Mouse (Mus musculus) forebrain, postnatal 0 days (tissue): ENCODE results near the gene Prss23. TPM values are rescaled to one million over a fixed set of nuclear protein-coding genes. Genes with fewer than 3 reads are reported as not detected.
A peak's percentile ranks its signal among the peaks of the same experiment; 100 is the strongest.

ENCODE experiments used
- ATAC-seq: fragments of 200-750 bp; cut with Nextera tagmentation; 2 replicates; pipeline ENCODE4 v1.8.0; 2017; ENCODE audit warnings: mild to moderate bottlenecking, moderate library complexity
- DNase-seq: peaks from one replicate; pipeline ENCODE4 v3.0.0-alpha.2; 2015
- H3K27ac ChIP-seq: fragments of 300-500 bp; sonication (generic); 2 replicates; pipeline ENCODE4 v1.5.1; 2014; ENCODE audit warnings: low read depth, mild to moderate bottlenecking, antibody characterized with exemption, low read length, moderate library complexity, mixed read lengths
- H3K27me3 ChIP-seq: fragments of 300-500 bp; sonication (generic); 2 replicates; pipeline ENCODE4 v1.6.1; 2014; ENCODE audit warnings: mild to moderate bottlenecking, low read length, mixed read lengths; ENCODE audit not compliant: insufficient read depth
- H3K36me3 ChIP-seq: fragments of 300-500 bp; sonication (generic); 2 replicates; pipeline ENCODE4 v1.6.1; 2014; ENCODE audit warnings: mild to moderate bottlenecking, moderate library complexity; ENCODE audit not compliant: insufficient read depth
- H3K4me1 ChIP-seq: fragments of 300-500 bp; sonication (generic); 2 replicates; pipeline ENCODE4 v1.6.1; 2014; ENCODE audit warnings: antibody characterized with exemption; ENCODE audit not compliant: insufficient read depth
- H3K4me2 ChIP-seq: fragments of 300-500 bp; sonication (generic); 2 replicates; pipeline ENCODE4 v1.6.1; 2014; ENCODE audit warnings: low read depth, mild to moderate bottlenecking, moderate library complexity
- H3K4me3 ChIP-seq: fragments of 300-500 bp; sonication (generic); 2 replicates; pipeline ENCODE4 v1.5.1; 2014; ENCODE audit warnings: low read depth, low read length, mixed read lengths
- H3K9ac ChIP-seq: fragments of 300-500 bp; sonication (generic); 2 replicates; pipeline ENCODE4 v1.6.1; 2014; ENCODE audit warnings: mild to moderate bottlenecking
- H3K9me3 ChIP-seq: fragments of 300-500 bp; sonication (generic); 2 replicates; pipeline ENCODE4 v1.6.1; 2016; ENCODE audit warnings: low read length
- CTCF ChIP-seq: sonication (generic); IDR thresholded peaks from 2 replicates; pipeline ENCODE4 v1.5.1; 2016; ENCODE audit warnings: antibody characterized with exemption, control low read depth, low read depth
- WGBS: fragments of 180-500 bp; shearing (Covaris S2); extraction: QIAGEN DNeasy Blood & Tissue Kit; methylation state at CpG from one replicate; pipeline ENCODE4 v1.1.7; 2014; 5-methylcytosine and 5-hydroxymethylcytosine counted together
- polyA plus RNA-seq: library from polyadenylated mRNA; unstranded; fragments of >200 nt; fragmentation: Nextera tagmentation; extraction: Ambion mirVana; gene quantifications from 2 replicates; pipeline ENCODE4 v1.2.1, GENCODE M21; 2015
- total RNA-seq: library from RNA; depleted of rRNA; stranded (reverse); fragments of >200 nt; gene quantifications from 2 replicates; pipeline ENCODE4 v1.2.3, GENCODE M21; 2014

The Prss23 gene
- total and polyA plus RNA-seq, 2 experiments from 2014 or later, result 11.5 to 18.1 TPM

GRCm38 (mm10) chr7:89508672-89509071, 18.3 kb downstream of the Prss23 start:
- DNase-seq, result peak; percentile 45
- H3K9ac ChIP-seq, result no peak overlapping the region
- H3K27ac ChIP-seq, result no peak overlapping the region
- no peak overlapping the region for H3K4me3 ChIP-seq
- no peak overlapping the region for H3K4me2 ChIP-seq
- 12% methylated on average over 4 of the region's 4 CpGs for WGBS
- TF ChIP-seq CTCF, result 0 out of 2 replicates have a peak, but pooled peaks have one; percentile 16
- no peaks in the 10 kb centered on the region for H3K4me1 ChIP-seq
- no peaks in the 10 kb centered on the region for H3K9me3 ChIP-seq
- no peaks in the 10 kb centered on the region for H3K27me3 ChIP-seq
- peak; percentile 74 for ATAC-seq
- no peaks in the 10 kb centered on the region for H3K36me3 ChIP-seq

GRCm38 (mm10) chr7:89499516-89500307, 27.3 kb downstream of the Prss23 start:
- DNase-seq (peak; percentile 88), ATAC-seq (peak; percentile 92)
- H3K27ac ChIP-seq, result no peak overlapping the region
- no peak overlapping the region for H3K4me3 ChIP-seq
- no peak overlapping the region for H3K9ac ChIP-seq
- TF ChIP-seq CTCF, result peak; percentile 83
- WGBS, result 11% methylated on average over 17 of the region's 17 CpGs
- H3K27me3 ChIP-seq, result no peaks in the 10 kb centered on the region
- H3K36me3 ChIP-seq, result no peaks in the 10 kb centered on the region
- H3K4me2 ChIP-seq, result peak overlapping the region; percentile 28
- H3K4me1 ChIP-seq, result peaks cover 11% of the 10 kb centered on the region; the same call in 1 of the 2 replicates
- no peaks in the 10 kb centered on the region for H3K9me3 ChIP-seq

GRCm38 (mm10) chr7:89483769-89484568, 43.0 kb downstream of the Prss23 start:
- H3K9me3 ChIP-seq, result no peaks in the 10 kb centered on the region
- no peak for TF ChIP-seq CTCF
- H3K4me3 ChIP-seq, result no peak overlapping the region
- H3K36me3 ChIP-seq, result no peaks in the 10 kb centered on the region
- DNase-seq (no peak), ATAC-seq (peak; percentile 43; the same call in 1 of the 2 replicates)
- no peak overlapping the region for H3K4me2 ChIP-seq
- 68% methylated on average over 7 of the region's 7 CpGs for WGBS
- no peak overlapping the region for H3K9ac ChIP-seq
- H3K27me3 ChIP-seq, result no peaks in the 10 kb centered on the region
- no peak overlapping the region for H3K27ac ChIP-seq
- H3K4me1 ChIP-seq, result no peaks in the 10 kb centered on the region

GRCm38 (mm10) chr7:89481723-89482122, 45.3 kb downstream of the Prss23 start:
- Histone ChIP-seq H3K36me3 (no peaks in the 10 kb centered on the region), H3K4me3 (no peak overlapping the region), H3K27ac (no peak overlapping the region), H3K4me2 (no peak overlapping the region), H3K9me3 (no peaks in the 10 kb centered on the region), H3K27me3 (no peaks in the 10 kb centered on the region), H3K9ac (no peak overlapping the region), H3K4me1 (no peaks in the 10 kb centered on the region)
- ATAC-seq, result no peak
- no peak for TF ChIP-seq CTCF
- WGBS, result 74% methylated on average over 3 of the region's 3 CpGs
- DNase-seq, result no peak

GRCm38 (mm10) chr7:89478490-89478889, 48.5 kb downstream of the Prss23 start:
- H3K27me3 ChIP-seq, result no peaks in the 10 kb centered on the region
- H3K4me2 ChIP-seq, result no peak overlapping the region
- H3K9ac ChIP-seq, result no peak overlapping the region
- H3K27ac ChIP-seq, result no peak overlapping the region
- TF ChIP-seq CTCF, result no peak
- H3K36me3 ChIP-seq, result no peaks in the 10 kb centered on the region
- no peaks in the 10 kb centered on the region for H3K9me3 ChIP-seq
- H3K4me3 ChIP-seq, result no peak overlapping the region
- no peak for DNase-seq
- 90% methylated on average over 2 of the region's 2 CpGs for WGBS
- no peak for ATAC-seq
- H3K4me1 ChIP-seq, result no peaks in the 10 kb centered on the region

- H3K4me1 ChIP-seq, result no peaks in the 10 kb centered on the region
- H3K36me3 ChIP-seq, result no peaks in the 10 kb centered on the region
- no peak overlapping the region for H3K4me2 ChIP-seq
- no peaks in the 10 kb centered on the region for H3K9me3 ChIP-seq
- no peak overlapping the region for H3K4me3 ChIP-seq
- peak; percentile 84 for TF ChIP-seq CTCF
- H3K9ac ChIP-seq, result no peak overlapping the region
- H3K27ac ChIP-seq, result no peak overlapping the region
- 3% methylated on average over 1 of the region's 1 CpGs for WGBS
- ATAC-seq, result peak; percentile 86
- DNase-seq, result peak; percentile 85
- H3K27me3 ChIP-seq, result no peaks in the 10 kb centered on the region
Measured at GRCm38 (mm10) chr7:89477294-89477999, 49.5 kb downstream of the Prss23 start.
